Mouse (Mus musculus) ES-E14 (cell line): Measurements from ENCODE around the gene Hist1h2ba.

ENCODE experiments used
- CHD2 ChIP-seq: IDR thresholded peaks from 2 replicates; pipeline ENCODE4 v1.6.1; 2014; ENCODE audit warnings: mild to moderate bottlenecking, low read depth, low read length, inconsistent platforms
- HCFC1 ChIP-seq: IDR thresholded peaks from 2 replicates; pipeline ENCODE4 v1.6.1; 2012; ENCODE audit warnings: low read length, inconsistent platforms, borderline replicate concordance; ENCODE audit not compliant: insufficient read depth
- ZC3H11A ChIP-seq: IDR thresholded peaks from 2 replicates; pipeline ENCODE4 v1.6.1; 2012; ENCODE audit warnings: low read depth, mild to moderate bottlenecking, inconsistent platforms, low read length, borderline replicate concordance

DNA sequence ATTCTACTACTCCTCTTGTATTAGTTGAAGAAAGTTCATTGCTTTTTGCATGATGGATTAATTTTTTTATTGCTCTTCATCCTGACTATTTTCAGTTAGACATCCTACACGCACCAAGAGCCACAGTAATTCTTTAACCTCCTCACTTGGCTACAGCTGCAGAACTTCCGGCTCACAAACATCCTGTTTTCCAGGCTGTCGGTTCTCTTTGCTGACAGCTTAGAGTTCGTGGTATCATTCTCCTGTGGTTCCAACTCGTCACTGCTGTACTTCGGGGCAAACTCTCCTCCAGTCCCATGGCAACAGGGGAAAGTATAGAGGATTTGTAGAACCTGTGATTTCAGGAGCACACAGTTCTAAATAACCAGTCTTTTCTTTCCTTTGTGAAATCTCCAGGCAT lies 35.7 kb downstream of the Hist1h2ba start:
- TF ChIP-seq CHD2, result no peak
- TF ChIP-seq ZC3H11A, result no peak
- TF ChIP-seq HCFC1, result no peak
